Mouse (Mus musculus) lung, postnatal 0 days (tissue): ENCODE data around the gene Ercc8.

Experiments used
- CTCF ChIP-seq: IDR thresholded peaks from 2 replicates; pipeline ENCODE4 v1.5.1; 2016; ENCODE audit warnings: antibody characterized with exemption, mild to moderate bottlenecking
- EP300 ChIP-seq: IDR thresholded peaks from 2 replicates; pipeline ENCODE4 v1.6.1; 2016; ENCODE audit warnings: antibody characterized with exemption, mild to moderate bottlenecking, control low read depth

DNA sequence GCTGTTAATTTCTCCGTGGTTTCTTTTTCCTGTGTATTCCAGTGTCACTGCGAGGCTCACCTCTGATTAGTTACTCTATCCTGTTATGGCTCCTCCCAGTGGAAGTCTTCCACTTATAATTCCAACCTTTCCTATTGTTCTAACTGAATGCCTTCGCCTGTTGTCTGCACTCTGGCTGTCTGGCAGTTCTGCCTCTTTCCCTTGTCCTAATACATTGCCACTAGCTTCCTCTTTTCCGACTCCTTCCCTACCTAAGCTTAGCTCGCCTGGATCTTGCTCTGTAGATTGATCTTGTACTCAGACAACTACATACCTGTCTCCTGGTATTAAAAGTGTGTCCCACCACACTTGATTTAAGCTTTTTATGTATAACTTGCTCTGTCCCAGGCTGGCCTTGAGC is 22.3 kb downstream of the Ercc8 start:
- TF ChIP-seq EP300 (no peak), CTCF (no peak)
